Mouse (Mus musculus): ENCODE data around the gene Gm21876. TPM values are rescaled to one million over a fixed set of nuclear protein-coding genes. Genes with fewer than 3 reads are reported as not detected.
"Not testable (repeated sequence)": the region's sequence is repeated elsewhere in the genome, so short reads cannot be mapped to it uniquely, and the experiment has no call there.

Gene Gm21876
- polyA plus RNA-seq (2016; fragmentation: Nextera tagmentation; extraction: Ambion mirVana), result not detected in 2 replicates

DNA sequence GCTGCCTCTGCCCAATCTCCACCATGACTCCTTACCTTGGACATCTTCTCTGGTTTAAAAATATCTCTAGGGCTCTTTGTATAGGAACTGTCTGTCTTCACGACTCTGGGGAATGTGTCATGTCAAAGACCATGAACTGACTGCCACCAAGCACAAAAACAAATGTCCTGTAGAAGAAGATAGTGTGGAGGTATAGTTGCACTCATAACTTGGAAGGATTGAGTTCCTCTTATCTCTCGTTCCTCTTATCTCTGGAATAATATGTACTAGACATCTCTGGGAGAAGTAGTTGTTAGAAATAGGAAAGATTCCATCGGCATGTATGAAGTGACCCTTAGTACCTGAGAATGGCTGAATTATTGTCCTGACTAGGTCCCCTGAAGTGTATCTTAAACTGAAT, at the start of gene Gm21876:
TSS of gene Gm21876 (minus strand) at position 101 of the 400 bp plus-strand sequence.
- Histone ChIP-seq H3K27me3 (replicated peaks) (no peaks in the 10 kb centered on the region), H3K36me3 (no peaks in the 10 kb centered on the region), H3K4me2 (no peak within 1 kb of the TSS), H3K9me3 (replicated peaks) (no peaks in the 10 kb centered on the region), H3K4me1 (no peaks in the 10 kb centered on the region), H3K4me3 (no peak within 1 kb of the TSS), H3K27ac (no peak within 1 kb of the TSS), H3K9ac (no peak within 1 kb of the TSS)
- 46% methylated on average over 3 of the region's 3 CpGs for WGBS (ENCODE audit: insufficient replicate concordance)
- no peak for ATAC-seq

DNA sequence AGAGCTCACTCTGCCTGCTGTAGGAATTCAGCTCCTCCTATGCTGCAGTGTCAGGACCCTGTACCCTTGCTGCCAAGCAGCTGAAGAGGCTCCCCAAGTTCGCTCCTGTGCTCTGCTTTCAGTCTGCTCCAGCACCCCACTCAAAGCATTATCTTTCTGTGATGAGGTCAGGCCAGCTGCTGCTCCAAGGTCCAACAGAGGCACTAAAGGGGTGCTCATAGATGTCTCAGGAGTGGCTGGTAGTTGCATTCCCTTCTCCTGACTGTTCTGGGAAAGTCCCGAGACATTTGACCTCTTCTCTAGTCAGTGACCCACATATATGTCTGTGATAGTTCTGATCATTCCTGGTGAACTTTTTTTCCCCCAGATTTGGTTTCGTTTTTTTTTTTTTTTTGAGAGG, 45.0 kb upstream of the Gm21876 start:
- Histone ChIP-seq H3K4me2 (no peak overlapping the region), H3K36me3 (no peaks in the 10 kb centered on the region), H3K9ac (no peak overlapping the region), H3K4me3 (no peak overlapping the region), H3K27me3 (replicated peaks) (no peaks in the 10 kb centered on the region), H3K27ac (no peak overlapping the region), H3K4me1 (no peaks in the 10 kb centered on the region), H3K9me3 (replicated peaks) (no peaks in the 10 kb centered on the region)
- 38% methylated on average over 3 of the region's 3 CpGs for WGBS (ENCODE audit: insufficient replicate concordance)
- no peak for ATAC-seq

DNA sequence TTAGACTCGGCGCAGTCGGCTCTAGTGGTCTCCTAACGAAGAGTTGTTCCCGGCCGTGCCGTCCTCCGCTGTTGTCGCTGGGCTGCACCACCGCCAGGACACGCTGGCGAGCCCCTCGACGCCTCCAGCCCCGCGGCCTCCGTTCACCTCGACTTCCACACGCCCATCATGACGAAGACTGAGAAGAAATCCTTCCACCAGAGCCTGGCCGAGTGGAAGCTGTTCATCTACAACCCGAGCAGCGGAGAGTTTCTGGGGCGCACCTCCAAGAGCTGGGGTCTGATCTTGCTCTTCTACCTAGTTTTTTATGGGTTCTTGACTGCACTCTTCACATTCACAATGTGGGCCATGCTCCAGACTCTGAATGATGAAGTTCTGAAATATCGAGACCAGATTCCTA, 28.8 kb downstream of the Gm21876 start:
- H3K9ac ChIP-seq; H3K4me1 ChIP-seq; H3K27me3 ChIP-seq (replicated peaks); H3K4me2 ChIP-seq; H3K9me3 ChIP-seq (replicated peaks); ATAC-seq; H3K27ac ChIP-seq; H3K36me3 ChIP-seq; H3K4me3 ChIP-seq: not testable (repeated sequence)
- WGBS (ENCODE audit: insufficient replicate concordance), result 81% methylated on average over 25 of the region's 25 CpGs

Other genes starting within 250 kb of the Gm21876 start
- gene Cfp, start 244.1 kb downstream of the Gm21876 start, polyA plus RNA-seq (2016; fragmentation: Nextera tagmentation; extraction: Ambion mirVana), result 11.7 and 13.1 TPM in 2 replicates
- 3.4 and 3.6 TPM in 2 replicates for gene Elk1, start 225.0 kb downstream of the Gm21876 start, polyA plus RNA-seq (2016; fragmentation: Nextera tagmentation; extraction: Ambion mirVana)
- gene Uxt, start 213.6 kb downstream of the Gm21876 start, polyA plus RNA-seq (2016; fragmentation: Nextera tagmentation; extraction: Ambion mirVana), result 58.8 and 61.3 TPM in 2 replicates
- 2.4 and 2.6 TPM in 2 replicates for gene Zfp182, start 113.3 kb downstream of the Gm21876 start, polyA plus RNA-seq (2016; fragmentation: Nextera tagmentation; extraction: Ambion mirVana)
- not detected in 2 replicates for gene Spaca5, start 107.2 kb downstream of the Gm21876 start, polyA plus RNA-seq (2016; fragmentation: Nextera tagmentation; extraction: Ambion mirVana)
- gene Zfp300, start 86.1 kb downstream of the Gm21876 start, polyA plus RNA-seq (2016; fragmentation: Nextera tagmentation; extraction: Ambion mirVana), result 0.07 and 0.24 TPM in 2 replicates
- gene Ssxa1, start 59.8 kb downstream of the Gm21876 start, polyA plus RNA-seq (2016; fragmentation: Nextera tagmentation; extraction: Ambion mirVana), result not detected in 2 replicates